Mouse (Mus musculus): ENCODE results near the gene Dhdh. TPM values are rescaled to one million over a fixed set of nuclear protein-coding genes. Genes with fewer than 3 reads are reported as not detected.

Gene Dhdh
- polyA plus RNA-seq, 1 experiment from 2014 or later, result 3.4 TPM

DNA sequence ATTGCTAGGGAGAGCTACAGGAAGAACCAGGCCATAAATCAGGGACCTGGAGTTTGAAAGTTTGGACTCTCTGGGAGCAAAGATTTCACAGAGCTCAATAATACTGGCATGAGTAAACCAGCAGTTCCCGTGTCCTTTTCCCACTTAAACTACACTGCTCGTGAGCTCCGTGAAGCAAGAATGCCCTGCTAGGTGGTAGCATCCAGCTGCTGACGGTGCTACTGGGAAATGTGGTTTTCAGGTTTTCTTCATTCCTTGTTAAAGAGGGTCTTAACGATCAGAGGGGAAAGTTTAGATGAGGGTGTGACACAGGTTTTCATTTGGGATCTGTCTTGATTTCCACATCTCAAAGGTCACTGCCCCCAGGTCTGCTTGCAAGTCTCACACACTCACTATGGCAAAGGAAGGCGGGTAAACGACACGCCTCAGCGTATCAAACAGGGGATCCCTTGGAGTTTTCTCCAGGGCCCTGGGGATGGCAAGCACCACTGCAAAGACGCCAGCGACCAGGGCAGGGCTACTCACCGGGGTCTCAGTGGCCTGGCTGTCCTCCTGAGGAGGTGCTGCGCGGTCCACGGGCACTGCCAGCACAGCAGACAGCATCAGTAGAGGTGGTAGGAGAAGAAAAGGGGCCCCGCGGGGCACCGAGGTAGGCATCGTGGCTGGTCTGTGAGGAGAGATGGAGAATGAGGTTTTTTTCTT, 20.7 kb upstream of the Dhdh start:
- no peaks in the 10 kb centered on the region for H3K9me3 ChIP-seq
- no peaks in the 10 kb centered on the region for H3K27me3 ChIP-seq
- peaks cover 15% of the 10 kb centered on the region for H3K4me1 ChIP-seq
- peak overlapping the region; percentile 82 for H3K4me3 ChIP-seq
- H3K36me3 ChIP-seq, result peaks cover 11% of the 10 kb centered on the region; the same call in 1 of the 2 replicates
- WGBS, result 23% methylated on average over 19 of the region's 19 CpGs
- ATAC-seq (ENCODE audit: borderline replicate concordance, extremely low read depth, low FRiP score, low TSS enrichment), result 0 out of 2 replicates have a peak, but pooled peaks have one; percentile 19
- H3K4me2 ChIP-seq, result peak overlapping the region; percentile 98
- H3K9ac ChIP-seq, result peak overlapping the region; percentile 81
- peak overlapping the region; percentile 91 for H3K27ac ChIP-seq

GRCm38 (mm10) chr7:45508561-45508960, 20.0 kb upstream of the Dhdh start:
- 82% methylated on average over 6 of the region's 6 CpGs for WGBS
- peak overlapping the region; percentile 81; the same call in 1 of the 2 replicates for H3K9ac ChIP-seq
- no peak for ATAC-seq (ENCODE audit: borderline replicate concordance, extremely low read depth, low FRiP score, low TSS enrichment)
- H3K27ac ChIP-seq, result no peak overlapping the region
- peaks cover 15% of the 10 kb centered on the region for H3K4me1 ChIP-seq
- H3K4me2 ChIP-seq, result peak overlapping the region; percentile 98
- H3K36me3 ChIP-seq, result peaks cover 11% of the 10 kb centered on the region; the same call in 1 of the 2 replicates
- H3K4me3 ChIP-seq, result 0 out of 2 replicates have a peak overlapping the region, but pooled peaks have one; percentile 82
- H3K27me3 ChIP-seq, result no peaks in the 10 kb centered on the region
- no peaks in the 10 kb centered on the region for H3K9me3 ChIP-seq

DNA sequence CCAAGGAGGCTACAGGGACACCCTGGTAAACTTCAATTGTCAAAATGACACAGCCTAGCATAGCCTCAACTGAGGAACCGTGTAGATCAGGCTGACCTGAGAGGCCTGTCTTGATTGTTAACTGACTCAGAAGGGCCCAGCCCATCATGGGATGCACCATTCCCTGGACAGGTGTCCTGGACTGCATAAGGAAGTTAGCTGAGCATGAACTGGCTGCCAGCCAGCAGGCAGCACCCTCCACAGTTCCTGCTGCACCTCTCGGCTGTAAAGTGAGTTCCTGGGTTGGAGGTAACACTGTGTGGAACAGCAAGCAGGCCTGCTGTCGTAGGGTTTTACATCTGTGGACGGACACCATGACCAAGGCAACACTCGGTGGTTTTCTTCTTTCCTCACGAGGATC, 19.0 kb upstream of the Dhdh start:
- Histone ChIP-seq H3K4me1 (peaks cover 15% of the 10 kb centered on the region), H3K4me3 (no peak overlapping the region), H3K4me2 (no peak overlapping the region), H3K27me3 (no peaks in the 10 kb centered on the region), H3K36me3 (peaks cover 17% of the 10 kb centered on the region; the same call in 1 of the 2 replicates), H3K9me3 (no peaks in the 10 kb centered on the region), H3K9ac (no peak overlapping the region), H3K27ac (no peak overlapping the region)
- ATAC-seq (ENCODE audit: borderline replicate concordance, extremely low read depth, low FRiP score, low TSS enrichment), result no peak
- WGBS, result 84% methylated on average over 6 of the region's 6 CpGs

- H3K9ac ChIP-seq, result no peak overlapping the region
- no peak overlapping the region for H3K27ac ChIP-seq
- H3K9me3 ChIP-seq, result no peaks in the 10 kb centered on the region
- no peak for ATAC-seq (ENCODE audit: borderline replicate concordance, extremely low read depth, low FRiP score, low TSS enrichment)
- H3K4me1 ChIP-seq, result no peaks in the 10 kb centered on the region
- no peaks in the 10 kb centered on the region for H3K27me3 ChIP-seq
- 94% methylated on average over 6 of the region's 6 CpGs for WGBS
- peaks cover 83% of the 10 kb centered on the region for H3K36me3 ChIP-seq
- H3K4me3 ChIP-seq, result no peak overlapping the region
- H3K4me2 ChIP-seq, result no peak overlapping the region
Measured at GRCm38 (mm10) chr7:45498427-45498826, 9.8 kb upstream of the Dhdh start.

DNA sequence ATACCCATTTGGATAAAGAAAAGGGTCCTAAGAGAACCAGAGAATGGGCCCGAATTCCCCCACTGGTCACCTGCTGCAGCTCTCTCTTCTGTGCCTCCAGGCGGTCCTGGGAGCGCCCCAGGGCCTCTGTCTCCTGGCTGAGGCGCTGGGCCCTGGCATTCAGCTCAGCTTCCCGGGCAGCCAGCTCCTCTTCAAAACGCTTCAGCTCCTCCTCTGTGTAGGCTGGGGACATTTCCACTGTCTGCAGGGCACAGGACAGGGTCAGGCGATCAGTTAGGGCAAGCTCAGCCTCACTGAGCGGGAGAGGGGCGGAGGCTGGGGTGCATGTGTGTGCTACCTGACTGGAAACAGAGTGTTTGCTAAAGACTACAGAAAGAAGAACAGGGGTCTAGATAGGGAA, 5.9 kb upstream of the Dhdh start:
- Histone ChIP-seq H3K4me2 (no peak overlapping the region), H3K9me3 (no peaks in the 10 kb centered on the region), H3K27me3 (no peaks in the 10 kb centered on the region), H3K4me1 (0 out of 2 replicates have a peak, but pooled peaks cover 10% of the 10 kb centered on the region), H3K36me3 (peaks cover 67% of the 10 kb centered on the region), H3K9ac (no peak overlapping the region), H3K27ac (no peak overlapping the region), H3K4me3 (no peak overlapping the region)
- 85% methylated on average over 9 of the region's 9 CpGs for WGBS
- no peak for ATAC-seq (ENCODE audit: borderline replicate concordance, extremely low read depth, low FRiP score, low TSS enrichment)

DNA sequence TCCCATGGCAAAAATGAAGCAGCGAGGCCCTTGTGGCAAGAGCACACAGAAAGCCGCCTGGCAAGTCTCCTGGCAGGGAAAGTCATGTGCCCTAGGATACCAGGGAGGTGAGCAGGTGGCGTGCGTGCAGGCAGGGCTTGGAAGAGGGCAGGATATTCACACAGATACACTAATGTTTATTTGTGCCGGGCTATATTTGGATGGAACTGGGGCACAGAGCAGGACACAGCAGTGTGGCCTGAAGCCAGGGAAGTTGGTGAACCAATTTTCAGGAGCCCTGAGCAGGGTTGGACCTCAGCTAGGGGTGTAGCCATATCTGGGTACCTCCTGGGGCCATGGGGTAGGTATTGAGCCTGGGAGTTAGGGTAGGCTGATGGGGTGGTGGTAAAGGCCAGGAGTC, 4.3 kb upstream of the Dhdh start:
- no peak for ATAC-seq (ENCODE audit: borderline replicate concordance, extremely low read depth, low FRiP score, low TSS enrichment)
- H3K27me3 ChIP-seq, result no peaks in the 10 kb centered on the region
- H3K4me1 ChIP-seq, result peaks cover 14% of the 10 kb centered on the region; the same call in 1 of the 2 replicates
- no peak overlapping the region for H3K9ac ChIP-seq
- 84% methylated on average over 5 of the region's 5 CpGs for WGBS
- no peak overlapping the region for H3K27ac ChIP-seq
- no peak overlapping the region for H3K4me2 ChIP-seq
- peaks cover 51% of the 10 kb centered on the region for H3K36me3 ChIP-seq
- H3K4me3 ChIP-seq, result no peak overlapping the region
- no peaks in the 10 kb centered on the region for H3K9me3 ChIP-seq

- no peak overlapping the region for H3K4me2 ChIP-seq
- WGBS, result 93% methylated on average over 8 of the region's 8 CpGs
- H3K9me3 ChIP-seq, result no peaks in the 10 kb centered on the region
- H3K27ac ChIP-seq, result no peak overlapping the region
- H3K4me3 ChIP-seq, result no peak overlapping the region
- no peak overlapping the region for H3K9ac ChIP-seq
- H3K36me3 ChIP-seq, result peaks cover 45% of the 10 kb centered on the region
- ATAC-seq (ENCODE audit: borderline replicate concordance, extremely low read depth, low FRiP score, low TSS enrichment), result no peak
- no peaks in the 10 kb centered on the region for H3K27me3 ChIP-seq
- H3K4me1 ChIP-seq, result peaks cover 14% of the 10 kb centered on the region; the same call in 1 of the 2 replicates
Measured at GRCm38 (mm10) chr7:45492225-45492844, 3.7 kb upstream of the Dhdh start.

GRCm38 (mm10) chr7:45491264-45491663, 2.7 kb upstream of the Dhdh start:
- Histone ChIP-seq H3K9ac (no peak overlapping the region), H3K27ac (no peak overlapping the region)
- WGBS, result 13% methylated on average over 3 of the region's 3 CpGs

GRCm38 (mm10) chr7:45490822-45491221, 2.2 kb upstream of the Dhdh start:
- WGBS, result 44% methylated on average over 9 of the region's 9 CpGs
- ATAC-seq (ENCODE audit: borderline replicate concordance, extremely low read depth, low FRiP score, low TSS enrichment), result no peak
- Histone ChIP-seq H3K9me3 (no peaks in the 10 kb centered on the region), H3K4me2 (no peak overlapping the region), H3K4me1 (peaks cover 14% of the 10 kb centered on the region; the same call in 1 of the 2 replicates), H3K27me3 (no peaks in the 10 kb centered on the region), H3K27ac (no peak overlapping the region), H3K36me3 (peaks cover 33% of the 10 kb centered on the region), H3K4me3 (no peak overlapping the region), H3K9ac (no peak overlapping the region)

More at GRCm38 (mm10) chr7:45491264-45491663, 2.7 kb upstream of the Dhdh start:
- Histone ChIP-seq H3K4me1 (peaks cover 14% of the 10 kb centered on the region; the same call in 1 of the 2 replicates), H3K4me2 (no peak overlapping the region), H3K36me3 (peaks cover 37% of the 10 kb centered on the region), H3K4me3 (no peak overlapping the region), H3K9me3 (no peaks in the 10 kb centered on the region), H3K27me3 (no peaks in the 10 kb centered on the region)
- ATAC-seq (ENCODE audit: borderline replicate concordance, extremely low read depth, low FRiP score, low TSS enrichment), result no peak

GRCm38 (mm10) chr7:45489578-45489977, 973 bp upstream of the Dhdh start:
- Histone ChIP-seq H3K9ac (no peak overlapping the region), H3K36me3 (peaks cover 22% of the 10 kb centered on the region), H3K27ac (no peak overlapping the region), H3K27me3 (no peaks in the 10 kb centered on the region), H3K4me2 (no peak overlapping the region), H3K4me1 (peaks cover 14% of the 10 kb centered on the region; the same call in 1 of the 2 replicates), H3K9me3 (no peaks in the 10 kb centered on the region), H3K4me3 (no peak overlapping the region)
- WGBS, result 68% methylated on average over 7 of the region's 7 CpGs
- no peak for ATAC-seq (ENCODE audit: borderline replicate concordance, extremely low read depth, low FRiP score, low TSS enrichment)

- Histone ChIP-seq H3K36me3 (peaks cover 4% of the 10 kb centered on the region; the same call in 1 of the 2 replicates), H3K4me1 (peaks cover 14% of the 10 kb centered on the region; the same call in 1 of the 2 replicates), H3K9ac (peak overlapping the region; percentile 52; the same call in 1 of the 2 replicates), H3K27ac (peak overlapping the region; percentile 57; the same call in 1 of the 2 replicates), H3K4me2 (peak overlapping the region; percentile 82), H3K27me3 (no peaks in the 10 kb centered on the region), H3K9me3 (no peaks in the 10 kb centered on the region), H3K4me3 (peak overlapping the region; percentile 50)
- WGBS, result 39% methylated on average over 11 of the region's 11 CpGs
- ATAC-seq (ENCODE audit: borderline replicate concordance, extremely low read depth, low FRiP score, low TSS enrichment), result no peak
Measured at GRCm38 (mm10) chr7:45487861-45488292, 728 bp downstream of the Dhdh start.
